Mouse (Mus musculus) telencephalon, adult 2 months (tissue): Measurements from ENCODE around the gene Bst2.
A peak's percentile ranks its signal among the peaks of the same experiment; 100 is the strongest.
"Not testable (repeated sequence)": the region's sequence is repeated elsewhere in the genome, so short reads cannot be mapped to it uniquely, and the experiment has no call there.

Experiments used
- DNase-seq: peaks from one replicate; pipeline ENCODE4 v3.0.0-alpha.2; 2011; ENCODE audit warnings: low read depth, low spot score

Gene Bst2

DNA sequence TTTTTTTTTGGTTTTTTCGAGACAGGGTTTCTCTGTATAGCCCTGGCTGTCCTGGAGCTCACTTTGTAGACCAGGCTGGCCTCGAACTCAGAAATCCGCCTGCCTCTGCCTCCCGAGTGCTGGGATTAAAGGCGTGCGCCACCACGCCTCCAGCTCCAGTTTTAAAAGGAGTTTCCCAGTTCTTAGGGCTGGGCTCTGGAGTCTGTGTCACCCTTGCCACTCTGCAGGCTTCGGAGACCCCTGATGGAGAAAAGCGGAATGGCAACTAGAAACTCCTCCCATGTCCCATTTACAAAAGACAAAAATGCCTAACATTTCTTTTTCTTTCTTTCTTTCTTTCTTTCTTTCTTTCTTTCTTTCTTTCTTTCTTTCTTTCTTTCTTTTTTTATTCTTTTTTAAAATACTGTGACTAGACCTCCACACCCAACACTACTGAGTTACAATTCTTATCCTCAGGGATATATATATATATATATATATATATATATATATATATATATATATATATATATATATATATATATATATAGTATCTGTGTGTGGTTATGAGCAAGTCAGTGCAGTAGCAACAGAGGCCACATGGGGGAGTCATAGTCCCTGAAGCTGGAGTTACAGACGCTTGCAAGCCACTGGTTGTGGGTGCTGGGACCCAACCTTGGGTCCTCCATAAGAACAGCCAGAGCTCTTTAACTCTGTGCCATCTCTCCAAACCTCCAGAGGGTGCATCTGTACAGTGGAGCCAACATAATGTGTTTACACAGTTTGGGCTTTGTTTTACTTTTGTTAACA, 18.0 kb downstream of the Bst2 start:
- not testable (repeated sequence) for DNase-seq

DNA sequence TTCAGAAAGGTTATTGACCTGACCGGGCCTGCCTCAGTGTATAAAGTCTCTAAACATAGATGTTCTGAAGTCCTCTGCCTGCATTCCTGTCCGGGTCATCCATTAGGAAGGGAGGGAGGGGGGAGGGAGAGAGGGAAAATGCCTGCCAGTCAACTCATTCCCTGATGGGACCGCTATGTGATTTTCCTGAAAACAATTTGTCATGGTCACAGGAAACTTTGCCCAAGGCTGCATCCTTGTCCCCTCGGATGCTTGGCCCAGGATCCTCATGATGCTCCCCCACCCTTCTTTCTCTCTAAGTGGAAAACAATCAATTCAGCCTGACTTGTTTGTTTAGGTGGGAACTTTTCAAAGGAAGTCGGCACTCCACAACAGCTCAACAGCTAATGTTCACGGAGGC, 20.5 kb downstream of the Bst2 start:
- DNase-seq: no peak

- DNase-seq: no peak
These were observed 22.2 kb downstream of the Bst2 start for GRCm38 (mm10) chr8:71515043-71515442.

DNA sequence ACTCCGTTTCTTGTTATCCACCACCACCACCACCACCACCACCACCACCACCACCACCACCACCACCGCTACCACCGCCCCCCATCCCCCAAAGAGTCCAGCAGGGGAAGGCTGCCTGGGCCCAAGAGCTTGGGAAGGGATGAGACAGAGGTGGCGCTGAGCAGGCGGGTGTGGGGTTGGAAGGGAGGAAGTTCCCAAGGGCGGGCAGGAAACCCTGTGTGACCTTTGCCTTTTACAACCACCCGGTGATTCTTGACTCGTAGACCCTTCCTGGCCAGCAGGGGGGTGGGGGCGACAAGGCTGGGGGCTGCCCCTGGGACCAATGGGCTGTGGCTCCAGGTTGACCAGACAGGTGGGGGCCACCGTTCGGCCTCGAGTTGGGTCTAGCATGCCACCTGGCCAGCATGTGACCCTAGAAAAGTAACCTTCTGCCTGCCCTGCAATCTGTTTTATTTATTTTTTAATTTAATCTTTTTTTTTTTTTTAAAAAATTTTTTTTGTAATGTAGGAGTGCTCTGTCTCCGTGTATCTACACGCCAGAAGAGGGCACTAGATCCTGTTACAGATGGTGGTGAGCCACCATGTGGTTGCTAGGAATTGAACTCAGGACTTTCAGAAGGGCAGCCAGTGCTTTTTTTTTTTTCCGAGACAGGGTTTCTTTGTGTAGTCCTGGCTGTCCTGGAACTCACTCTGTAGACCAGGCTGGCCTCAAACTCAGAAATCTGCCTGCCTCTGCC, 24.1 kb downstream of the Bst2 start:
- DNase-seq: no peak

DNA sequence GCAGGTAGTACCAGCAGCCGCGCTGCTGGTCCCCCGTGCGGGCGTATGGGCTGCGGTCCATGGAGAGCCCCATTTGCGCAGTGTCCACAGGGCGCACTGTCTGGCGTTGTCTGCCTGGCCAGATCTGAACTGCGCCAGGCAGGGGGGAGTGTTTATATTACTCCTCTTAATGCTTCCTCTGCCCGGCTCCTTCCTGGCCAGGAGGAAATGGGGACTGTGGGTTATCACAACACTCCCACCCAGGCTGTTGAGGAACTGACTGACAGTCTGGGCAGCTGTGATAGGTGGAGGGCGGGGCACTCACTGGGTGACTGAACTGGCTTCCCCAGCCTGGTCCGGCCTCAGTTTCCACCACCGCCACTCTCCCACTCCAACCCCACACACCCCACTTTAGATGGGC, 25.6 kb downstream of the Bst2 start, which contains the start of gene Plvap:
Gene Plvap, minus strand, starts transcription at position 109 of the 400 bp plus-strand sequence.
- DNase-seq: no peak

- DNase-seq: no peak
These were observed 27.9 kb downstream of the Bst2 start for GRCm38 (mm10) chr8:71509316-71509715.

DNA sequence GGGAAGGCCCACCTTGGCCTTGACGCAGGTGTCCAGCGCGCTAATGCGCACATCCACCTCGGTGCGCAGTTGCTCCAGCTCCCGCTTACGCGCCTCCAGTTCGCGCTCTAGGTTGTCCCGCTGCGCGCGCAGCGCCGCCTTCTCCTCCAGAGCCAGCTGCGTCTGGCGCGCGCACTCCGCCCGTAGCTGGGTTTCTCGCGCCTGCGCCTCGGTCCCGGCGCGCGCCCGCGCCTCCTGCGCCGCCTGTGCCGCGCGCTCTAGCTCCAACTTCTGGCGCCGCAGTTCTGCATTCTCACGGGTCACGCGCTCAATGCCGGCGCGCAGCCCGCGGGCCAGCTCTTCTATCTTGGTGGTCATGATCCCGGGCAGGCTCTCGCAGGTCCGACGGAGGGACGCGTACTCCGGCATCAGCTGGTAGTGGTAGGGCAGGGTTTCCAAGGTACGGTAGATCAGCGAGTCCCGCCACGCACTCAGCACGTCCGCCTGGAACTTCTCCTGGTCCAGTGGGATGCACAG, 29.6 kb downstream of the Bst2 start:
- DNase-seq: peak; percentile 80

DNA sequence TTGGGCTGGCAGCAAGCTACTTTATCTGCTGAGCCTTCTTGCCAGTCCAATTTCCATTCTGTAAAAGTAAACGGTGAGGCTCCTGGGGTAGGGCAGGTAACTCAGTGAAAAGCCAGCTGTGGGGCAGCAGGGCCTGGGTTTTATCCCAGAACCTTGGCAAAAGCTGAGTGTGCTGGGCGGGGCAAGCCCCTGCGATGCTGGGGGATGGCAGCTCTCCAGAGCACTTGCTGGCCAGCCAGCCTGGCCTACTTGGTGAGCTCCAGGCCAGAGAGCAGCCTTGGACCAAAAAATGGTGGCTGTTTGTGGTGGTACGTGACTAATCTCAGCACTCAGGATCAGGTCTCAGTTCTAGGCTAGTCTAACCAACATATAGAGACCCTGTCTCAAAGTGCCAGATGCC, 31.3 kb downstream of the Bst2 start:
- DNase-seq: no peak

- DNase-seq: no peak
These were observed 31.9 kb downstream of the Bst2 start for GRCm38 (mm10) chr8:71505326-71505725.

GRCm38 (mm10) chr8:71504349-71504748, 32.9 kb downstream of the Bst2 start:
- DNase-seq: no peak

- no peak for DNase-seq
These were observed 38.2 kb downstream of the Bst2 start for GRCm38 (mm10) chr8:71498816-71499690.

DNA sequence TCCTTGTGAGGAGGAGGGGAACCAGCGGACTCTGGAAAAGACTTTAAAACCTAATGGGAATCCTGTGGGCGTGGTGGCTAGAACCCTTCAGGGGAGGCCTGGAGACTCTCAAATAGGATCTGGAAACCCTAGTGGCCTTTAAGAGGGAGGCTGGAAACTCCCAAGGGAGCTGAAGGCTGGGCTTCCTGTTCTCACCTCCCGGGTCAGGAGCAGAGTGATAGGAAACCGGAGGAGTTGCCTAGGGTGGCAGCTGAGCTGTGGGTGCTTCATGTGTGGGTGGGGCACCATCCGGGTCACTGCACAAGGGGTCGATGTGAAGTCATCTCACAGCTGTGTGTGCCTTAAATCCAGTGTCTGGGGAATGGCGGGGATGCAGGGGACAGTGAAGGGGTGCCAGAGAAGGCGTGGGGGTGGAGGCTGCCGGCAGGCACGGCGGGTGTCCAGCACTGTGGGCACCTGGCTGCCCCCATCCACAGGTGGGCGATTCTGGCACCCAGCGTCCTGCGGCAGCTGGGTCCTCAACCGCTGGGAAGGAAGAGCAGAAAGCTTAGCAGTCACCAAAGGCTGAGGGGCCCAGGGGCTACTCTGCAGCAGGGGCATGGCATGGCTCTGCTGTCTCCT, 39.3 kb downstream of the Bst2 start:
- DNase-seq: no peak

GRCm38 (mm10) chr8:71497077-71497645, 40.1 kb downstream of the Bst2 start:
- DNase-seq: no peak

- DNase-seq: no peak
These were observed 40.8 kb downstream of the Bst2 start for GRCm38 (mm10) chr8:71496481-71496880.

DNA sequence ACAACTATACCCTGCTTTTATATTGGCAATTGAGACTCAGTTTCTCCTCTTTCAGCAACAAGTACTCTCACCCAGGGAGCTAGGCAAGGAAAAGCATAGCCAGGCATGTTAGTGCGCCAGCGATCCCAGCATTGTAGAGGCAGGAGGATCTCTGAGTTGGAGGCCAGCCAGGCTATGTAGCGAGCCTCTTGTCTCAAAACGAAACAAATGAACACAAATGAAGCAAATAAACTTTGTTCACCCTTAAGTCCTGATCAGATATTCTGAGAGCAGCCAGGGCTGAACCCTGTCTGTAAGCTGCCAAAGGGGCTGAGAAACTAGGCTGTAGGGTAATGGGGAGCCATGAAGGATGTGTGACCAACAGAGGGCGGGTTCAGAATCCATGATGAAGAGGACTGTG, 41.4 kb downstream of the Bst2 start:
- no peak for DNase-seq

GRCm38 (mm10) chr8:71495039-71495438, 42.2 kb downstream of the Bst2 start:
- DNase-seq: peak; percentile 46

- DNase-seq: peak; percentile 95
These were observed 48.8 kb downstream of the Bst2 start for GRCm38 (mm10) chr8:71488454-71488853.

DNA sequence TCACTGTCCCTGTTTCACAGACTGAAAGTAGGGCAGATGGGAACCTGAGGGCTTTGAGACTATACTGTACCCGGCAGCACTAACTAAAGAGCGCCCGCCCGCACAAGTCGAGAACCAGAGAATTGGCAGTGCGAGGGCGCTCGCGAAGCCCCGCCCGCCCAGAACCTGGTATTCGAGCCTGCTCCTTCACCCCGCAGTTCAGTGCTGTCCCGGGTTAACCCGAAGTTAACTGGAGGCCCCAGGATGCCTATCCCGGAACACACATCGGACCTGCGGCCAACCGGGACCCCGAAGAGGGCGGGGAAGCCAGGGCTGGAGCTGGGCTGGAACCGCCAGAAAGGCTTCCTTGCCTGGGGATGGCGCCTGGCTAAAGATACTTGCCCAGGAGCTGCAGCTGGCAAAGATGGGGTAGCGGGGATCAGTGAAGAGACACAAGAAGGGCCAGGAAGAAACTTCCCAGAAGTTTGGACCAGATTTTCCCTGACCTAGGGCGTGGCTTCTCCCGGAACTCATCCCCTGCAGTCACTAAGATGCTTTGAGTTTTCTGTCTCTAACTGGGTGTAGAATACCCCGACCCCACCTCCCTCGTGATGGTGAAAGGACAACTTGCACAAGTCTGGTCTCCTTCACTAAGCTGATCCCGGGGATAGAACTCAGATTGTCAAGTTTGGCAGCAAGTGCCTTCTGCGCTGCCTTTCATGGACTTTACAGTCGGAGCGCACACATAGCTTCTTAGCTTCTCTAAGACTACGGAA, 49.4 kb downstream of the Bst2 start, which contains the start of gene Gtpbp3:
Gene Gtpbp3, plus strand, starts transcription at position 413 of the 755 bp plus-strand sequence.
- peak; percentile 68 for DNase-seq

- no peak for DNase-seq
These were observed 51.1 kb downstream of the Bst2 start for GRCm38 (mm10) chr8:71486136-71486529.
